Mouse (Mus musculus): ENCODE results near the gene Col4a6. TPM values are rescaled to one million over a fixed set of nuclear protein-coding genes. Genes with fewer than 3 reads are reported as not detected.

Gene Col4a6
- total RNA-seq (2021): 1 to 10 TPM; 1.7 to 1.9 TPM

- peak in 1 of 2 experiments; percentile 10 for DNase-seq (ENCODE audit: extremely low spot score in 1 of 2, low spot score in 2 of 2)
- intact Hi-C loops (cut with DNase I): no loop called here
Measured at GRCm38 (mm10) chrX:141473470-141474302, at the start of gene Col4a6. Col4a6 (minus strand) TSS chrX:141474076.

GRCm38 (mm10) chrX:141503125-141503524, 29.2 kb upstream of the Col4a6 start:
- intact Hi-C loops (cut with DNase I): no loop called here
- no peak for DNase-seq (ENCODE audit: extremely low spot score in 1 of 2, low spot score in 2 of 2)

- DNase-seq (ENCODE audit: extremely low spot score in 1 of 2, low spot score in 2 of 2): no peak
- intact Hi-C loops (cut with DNase I): no loop called here
Measured at GRCm38 (mm10) chrX:141494545-141494944, 20.7 kb upstream of the Col4a6 start.

GRCm38 (mm10) chrX:141475566-141476327, 1.9 kb upstream of the Col4a6 start:
- peak in 1 of 2 experiments; percentile 12 for DNase-seq (ENCODE audit: extremely low spot score in 1 of 2, low spot score in 2 of 2)
- intact Hi-C loops (cut with DNase I): no loop called here

GRCm38 (mm10) chrX:141475110-141475509, 1.2 kb upstream of the Col4a6 start, which contains the start of gene Col4a5:
Col4a5 (plus strand) TSS chrX:141475385.
- intact Hi-C loops (cut with DNase I): no loop called here
- peak in 1 of 2 experiments; percentile 71 for DNase-seq (ENCODE audit: extremely low spot score in 1 of 2, low spot score in 2 of 2)

GRCm38 (mm10) chrX:141447936-141448335, 25.9 kb downstream of the Col4a6 start:
- intact Hi-C loops (cut with DNase I): no loop called here
- DNase-seq (ENCODE audit: extremely low spot score in 1 of 2, low spot score in 2 of 2): no peak

GRCm38 (mm10) chrX:141439423-141439822, 34.5 kb downstream of the Col4a6 start:
- intact Hi-C loops (cut with DNase I): no loop called here
- no peak for DNase-seq (ENCODE audit: extremely low spot score in 1 of 2, low spot score in 2 of 2)

GRCm38 (mm10) chrX:141436780-141437179, 37.1 kb downstream of the Col4a6 start:
- intact Hi-C loops (cut with DNase I): no loop called here
- DNase-seq (ENCODE audit: extremely low spot score in 1 of 2, low spot score in 2 of 2): no peak

GRCm38 (mm10) chrX:141415318-141415717, 58.6 kb downstream of the Col4a6 start:
- DNase-seq (ENCODE audit: extremely low spot score in 1 of 2, low spot score in 2 of 2): no peak
- intact Hi-C loops (cut with DNase I): no loop called here

GRCm38 (mm10) chrX:141396243-141396642, 77.6 kb downstream of the Col4a6 start:
- intact Hi-C loops (cut with DNase I): no loop called here

GRCm38 (mm10) chrX:141385399-141386105, 88.3 kb downstream of the Col4a6 start:
- DNase-seq (ENCODE audit: extremely low spot score in 1 of 2, low spot score in 2 of 2): no peak
- intact Hi-C loops (cut with DNase I): no loop called here

More at GRCm38 (mm10) chrX:141396243-141396642, 77.6 kb downstream of the Col4a6 start:
- no peak for DNase-seq (ENCODE audit: extremely low spot score in 1 of 2, low spot score in 2 of 2)

- intact Hi-C loops (cut with DNase I): no loop called here
- no peak for DNase-seq (ENCODE audit: extremely low spot score in 1 of 2, low spot score in 2 of 2)
Measured at GRCm38 (mm10) chrX:141384632-141385031, 89.2 kb downstream of the Col4a6 start.

- intact Hi-C loops (cut with DNase I): no loop called here
- DNase-seq (ENCODE audit: extremely low spot score in 1 of 2, low spot score in 2 of 2): no peak
Measured at GRCm38 (mm10) chrX:141370276-141370675, 103.6 kb downstream of the Col4a6 start.

- intact Hi-C loops (cut with DNase I): no loop called here
Measured at GRCm38 (mm10) chrX:141363331-141363730, 110.5 kb downstream of the Col4a6 start.

GRCm38 (mm10) chrX:141341417-141341816, 132.5 kb downstream of the Col4a6 start:
- intact Hi-C loops (cut with DNase I): no loop called here
- no peak for DNase-seq (ENCODE audit: extremely low spot score in 1 of 2, low spot score in 2 of 2)

More at GRCm38 (mm10) chrX:141363331-141363730, 110.5 kb downstream of the Col4a6 start:
- no peak for DNase-seq (ENCODE audit: extremely low spot score in 1 of 2, low spot score in 2 of 2)

GRCm38 (mm10) chrX:141328044-141328443, 145.8 kb downstream of the Col4a6 start:
- intact Hi-C loops (cut with DNase I): no loop called here

GRCm38 (mm10) chrX:141324201-141324600, 149.7 kb downstream of the Col4a6 start:
- intact Hi-C loops (cut with DNase I): no loop called here
- DNase-seq (ENCODE audit: extremely low spot score in 1 of 2, low spot score in 2 of 2): peak in 1 of 2 experiments; percentile 14

More at GRCm38 (mm10) chrX:141328044-141328443, 145.8 kb downstream of the Col4a6 start:
- DNase-seq (ENCODE audit: extremely low spot score in 1 of 2, low spot score in 2 of 2): no peak

GRCm38 (mm10) chrX:141316217-141316616, 157.7 kb downstream of the Col4a6 start:
- intact Hi-C loops (cut with DNase I): no loop called here
- no peak for DNase-seq (ENCODE audit: extremely low spot score in 1 of 2, low spot score in 2 of 2)

- no peak for DNase-seq (ENCODE audit: extremely low spot score in 1 of 2, low spot score in 2 of 2)
- intact Hi-C loops (cut with DNase I): no loop called here
Measured at GRCm38 (mm10) chrX:141315795-141316194, 158.1 kb downstream of the Col4a6 start.

Data from left cerebral cortex, postnatal 10 days (tissue).